Mouse (Mus musculus) macrophage (primary cell): ENCODE data around the gene Igsf8. TPM values are rescaled to one million over a fixed set of nuclear protein-coding genes. Genes with fewer than 3 reads are reported as not detected.

Experiments used
- H3K27ac ChIP-seq: fragments of 350-480 bp; formaldehyde crosslinking; 2 replicates; pipeline ENCODE4 v1.9.0; 2021
- H3K36me3 ChIP-seq: fragments of 350-480 bp; formaldehyde crosslinking; 2 replicates; pipeline ENCODE4 v1.9.0; 2021; ENCODE audit errors: inconsistent target
- H3K4me3 ChIP-seq: fragments of 350-480 bp; formaldehyde crosslinking; 2 replicates; pipeline ENCODE4 v1.9.0; 2021; ENCODE audit errors: inconsistent target
- H3K79me2 ChIP-seq: fragments of 350-480 bp; formaldehyde crosslinking; 2 replicates; pipeline ENCODE4 v1.9.0; 2021; ENCODE audit errors: inconsistent target
- WGBS: methylation state at CpG from one replicate; pipeline ENCODE4 v1.1.7; 2026; ENCODE audit warnings: inconsistent platforms; ENCODE audit not compliant: missing documents; 5-methylcytosine and 5-hydroxymethylcytosine counted together
- polyA plus RNA-seq: library from polyadenylated mRNA; stranded (reverse); fragments of 250-400 nt; gene quantifications from 3 replicates; pipeline ENCODE4 v1.2.4, GENCODE M21; 2018; ENCODE audit warnings: inconsistent platforms

The Igsf8 gene
- polyA plus RNA-seq, 1 experiment from 2014 or later = 26.8 TPM

DNA sequence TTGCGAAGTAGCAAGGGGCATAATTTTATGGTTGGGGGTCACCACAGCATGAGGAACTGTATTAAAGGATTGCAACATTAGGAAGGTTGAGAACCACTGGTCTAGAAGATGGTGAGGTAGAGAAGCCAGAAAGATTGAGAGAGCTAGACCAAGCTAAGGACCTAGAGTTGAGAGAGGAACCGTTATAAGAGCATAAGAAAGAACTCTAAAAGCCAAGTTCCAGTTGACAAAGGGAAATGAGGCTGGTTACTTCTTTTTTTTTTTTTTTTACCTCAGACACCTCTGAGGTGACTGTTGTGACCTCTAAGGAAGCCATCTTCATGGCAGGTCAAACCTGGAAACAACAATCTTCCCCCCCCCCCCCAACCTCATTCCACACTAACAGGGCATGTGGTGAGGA, 43.7 kb downstream of the Igsf8 start:
- no peak overlapping the region for H3K4me3 ChIP-seq
- no peak overlapping the region for H3K27ac ChIP-seq
- 50% methylated on average over 2 of the region's 2 CpGs for WGBS
- no peaks in the 10 kb centered on the region for H3K36me3 ChIP-seq
- H3K79me2 ChIP-seq = no peaks in the 10 kb centered on the region

DNA sequence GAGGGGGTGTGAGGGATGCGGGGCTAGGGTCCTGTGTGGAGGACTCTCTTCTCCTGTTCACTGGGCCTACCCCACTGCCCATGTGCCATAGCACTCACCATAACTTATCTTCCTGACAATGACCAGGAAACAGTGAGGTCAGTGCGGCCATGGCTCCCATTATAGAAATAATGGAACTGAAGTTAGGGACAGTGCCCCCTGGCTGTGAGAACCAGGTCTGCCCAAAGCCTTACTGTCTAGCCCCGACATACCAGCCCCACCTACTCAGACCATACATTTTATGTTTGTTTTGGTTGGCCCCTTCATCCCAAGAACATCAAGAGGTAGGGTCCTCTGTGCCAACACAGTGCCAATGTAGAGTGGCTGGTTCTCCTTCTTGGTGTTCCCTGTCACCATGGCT, 44.2 kb downstream of the Igsf8 start:
- Histone ChIP-seq H3K36me3 (no peaks in the 10 kb centered on the region), H3K4me3 (no peak overlapping the region), H3K27ac (no peak overlapping the region), H3K79me2 (no peaks in the 10 kb centered on the region)
- 70% methylated on average over 3 of the region's 3 CpGs for WGBS

DNA sequence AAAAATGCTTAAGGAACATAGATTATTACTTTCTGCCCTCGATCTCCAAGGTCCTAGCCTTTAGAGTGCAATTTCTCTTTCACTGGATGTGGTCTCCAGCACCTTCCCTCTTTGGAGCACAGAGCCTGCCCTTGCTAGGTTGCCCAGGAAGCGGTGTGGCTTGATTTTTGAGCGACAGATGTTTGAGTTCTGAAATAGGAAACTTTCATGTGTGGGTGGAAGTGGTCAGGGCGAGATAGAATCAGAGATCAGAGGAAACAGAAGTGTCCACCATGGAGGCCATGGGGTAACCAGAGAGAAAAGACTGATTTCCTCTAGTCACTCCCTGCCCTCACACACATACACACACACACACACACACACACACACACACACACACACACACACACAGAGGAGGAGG, 44.8 kb downstream of the Igsf8 start:
- Histone ChIP-seq H3K79me2 (no peaks in the 10 kb centered on the region), H3K36me3 (no peaks in the 10 kb centered on the region), H3K27ac (no peak overlapping the region), H3K4me3 (no peak overlapping the region)
- WGBS = 4% methylated on average over 4 of the region's 4 CpGs

DNA sequence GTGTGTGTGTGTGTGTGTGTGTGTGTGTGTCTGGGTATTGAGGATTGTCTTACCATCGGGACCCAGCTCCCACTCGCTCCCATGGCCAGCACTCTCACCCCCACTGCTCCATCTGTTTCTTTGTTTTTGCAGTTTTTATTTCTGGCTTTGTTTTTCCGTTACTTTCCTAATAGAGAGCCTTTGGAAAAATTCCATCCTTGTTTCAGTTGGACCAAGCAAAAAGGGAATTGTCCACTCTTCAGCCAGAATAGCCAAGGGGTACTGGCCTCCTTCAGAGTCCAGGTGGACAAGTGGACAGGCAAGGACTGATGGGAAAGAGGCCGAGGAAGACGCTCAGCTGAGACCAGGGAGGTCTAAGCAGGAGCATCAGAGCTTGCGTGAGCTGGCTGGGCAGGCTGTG, 45.4 kb downstream of the Igsf8 start:
- 80% methylated on average over 6 of the region's 6 CpGs for WGBS
- Histone ChIP-seq H3K79me2 (no peaks in the 10 kb centered on the region), H3K36me3 (no peaks in the 10 kb centered on the region), H3K27ac (no peak overlapping the region), H3K4me3 (no peak overlapping the region)

DNA sequence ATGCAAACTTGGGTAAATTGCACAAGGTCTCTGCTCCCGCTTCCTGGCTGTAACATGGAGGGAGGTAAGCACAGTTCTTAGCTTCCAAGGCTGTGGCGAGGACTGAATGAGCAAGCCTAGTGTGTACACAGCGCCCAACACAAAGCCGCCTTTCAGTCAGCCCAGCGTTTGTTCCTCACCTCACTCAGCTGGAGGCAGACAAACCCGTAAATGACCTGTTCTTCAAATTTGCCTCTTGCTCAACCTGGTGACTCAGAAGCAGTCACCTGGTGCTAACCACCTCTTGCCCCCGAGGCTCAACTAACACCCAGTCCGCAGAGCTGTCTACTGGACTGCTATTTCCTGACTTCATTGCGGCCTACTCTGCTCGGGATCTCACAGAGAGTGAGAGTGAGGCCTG, 46.5 kb downstream of the Igsf8 start:
- H3K4me3 ChIP-seq = no peak overlapping the region
- H3K27ac ChIP-seq = no peak overlapping the region
- H3K36me3 ChIP-seq = no peaks in the 10 kb centered on the region
- 83% methylated on average over 10 of the region's 10 CpGs for WGBS
- peaks cover 6% of the 10 kb centered on the region for H3K79me2 ChIP-seq

DNA sequence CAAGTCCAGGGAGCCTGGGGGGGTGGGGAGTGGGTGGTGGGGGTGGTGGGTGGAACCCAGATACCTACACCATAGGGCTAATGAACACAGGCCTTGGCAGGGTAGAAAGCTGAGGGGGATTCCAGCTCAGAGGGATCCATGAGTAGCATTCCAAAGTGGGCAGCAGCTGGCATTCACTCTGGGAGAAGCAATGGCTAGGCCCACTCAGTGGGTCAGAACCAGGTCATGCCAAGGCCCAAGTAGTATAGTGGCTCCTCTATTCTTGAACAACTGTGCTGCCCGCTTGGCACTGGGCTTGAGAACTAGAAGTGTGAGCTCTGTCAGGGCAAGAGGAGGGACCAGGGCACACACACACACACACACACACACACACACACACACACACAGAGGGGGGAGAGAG, 47.0 kb downstream of the Igsf8 start:
- no peak overlapping the region for H3K27ac ChIP-seq
- WGBS = no CpG with 5 or more reads among the region's 1 CpGs

DNA sequence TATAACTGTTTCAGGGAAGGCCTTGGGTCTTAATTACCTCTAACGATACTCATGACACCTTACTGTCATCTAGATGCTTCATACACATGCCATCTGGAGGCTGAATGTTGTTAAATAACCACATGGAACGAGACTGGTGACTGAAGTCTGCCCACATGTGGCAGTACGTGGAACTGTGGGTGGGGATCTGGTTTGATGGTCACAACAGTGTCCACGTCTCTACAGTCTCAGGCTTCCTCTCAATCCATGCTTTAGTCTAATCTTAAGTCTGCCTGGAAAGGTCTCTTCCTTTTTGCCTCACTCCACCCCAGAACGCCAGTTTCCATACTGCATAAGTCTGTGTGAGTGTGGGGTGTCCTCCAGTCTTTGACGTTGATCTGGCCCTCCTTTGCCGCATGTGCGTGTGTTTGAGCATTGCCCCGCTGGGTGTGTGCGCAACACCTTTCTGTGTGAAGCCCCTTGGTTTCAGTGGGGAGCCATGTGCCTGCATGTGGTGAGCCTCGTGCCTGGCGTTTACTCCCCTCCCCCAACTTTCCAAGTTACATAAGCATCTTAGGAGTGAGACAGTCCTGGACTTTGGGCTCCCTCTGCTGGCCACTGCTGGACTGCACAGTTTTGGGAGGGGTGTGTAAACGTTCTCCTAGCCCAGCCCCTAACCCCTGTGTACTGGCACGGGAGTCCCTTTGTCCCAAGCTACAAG, 48.4 kb downstream of the Igsf8 start:
- Histone ChIP-seq H3K36me3 (no peaks in the 10 kb centered on the region), H3K27ac (peak overlapping the region; percentile 95), H3K4me3 (peak overlapping the region; percentile 14; the same call in 1 of the 2 replicates), H3K79me2 (peaks cover 25% of the 10 kb centered on the region)
- WGBS = under 1% methylated on average over 14 of the region's 14 CpGs

More for the DNA sequence above, 47.0 kb downstream of the Igsf8 start:
- Histone ChIP-seq H3K79me2 (peaks cover 11% of the 10 kb centered on the region), H3K36me3 (no peaks in the 10 kb centered on the region), H3K4me3 (no peak overlapping the region)

DNA sequence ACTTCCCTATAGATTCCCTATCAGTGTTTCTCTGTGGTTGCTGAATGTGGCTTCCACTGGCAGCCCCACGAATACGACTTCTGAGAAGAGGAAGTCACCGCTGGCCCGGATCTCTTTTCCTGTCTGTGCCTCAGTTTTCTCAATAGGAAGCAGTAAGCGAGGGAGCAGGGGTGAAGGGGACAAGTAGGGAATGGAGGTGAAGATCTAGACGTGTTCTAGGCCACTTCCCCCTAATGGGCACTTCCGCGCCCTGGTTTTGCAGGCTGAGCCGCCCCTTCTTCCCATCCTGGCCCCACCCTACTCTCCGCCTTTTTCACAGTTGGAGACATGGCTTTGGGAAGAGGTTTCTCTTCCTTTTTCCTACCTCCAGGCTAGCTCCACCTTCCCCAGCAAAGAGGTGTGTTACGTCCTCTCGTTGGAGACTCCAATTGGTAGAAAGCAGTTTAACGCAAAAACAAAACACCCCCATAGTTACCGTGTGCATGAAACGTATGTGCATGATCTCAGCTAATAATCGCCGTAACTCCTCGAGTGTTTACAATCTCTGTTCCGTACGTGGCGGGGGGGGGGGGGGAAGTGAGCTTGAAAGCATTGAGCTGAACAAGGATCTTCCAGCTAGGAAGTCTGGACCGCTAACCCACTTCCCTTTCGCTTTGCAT, 49.9 kb downstream of the Igsf8 start:
- H3K27ac ChIP-seq = peak overlapping the region; percentile 95
- no peaks in the 10 kb centered on the region for H3K36me3 ChIP-seq
- H3K79me2 ChIP-seq = peaks cover 41% of the 10 kb centered on the region
- WGBS = 1% methylated on average over 23 of the region's 23 CpGs
- peak overlapping the region; percentile 66 for H3K4me3 ChIP-seq

DNA sequence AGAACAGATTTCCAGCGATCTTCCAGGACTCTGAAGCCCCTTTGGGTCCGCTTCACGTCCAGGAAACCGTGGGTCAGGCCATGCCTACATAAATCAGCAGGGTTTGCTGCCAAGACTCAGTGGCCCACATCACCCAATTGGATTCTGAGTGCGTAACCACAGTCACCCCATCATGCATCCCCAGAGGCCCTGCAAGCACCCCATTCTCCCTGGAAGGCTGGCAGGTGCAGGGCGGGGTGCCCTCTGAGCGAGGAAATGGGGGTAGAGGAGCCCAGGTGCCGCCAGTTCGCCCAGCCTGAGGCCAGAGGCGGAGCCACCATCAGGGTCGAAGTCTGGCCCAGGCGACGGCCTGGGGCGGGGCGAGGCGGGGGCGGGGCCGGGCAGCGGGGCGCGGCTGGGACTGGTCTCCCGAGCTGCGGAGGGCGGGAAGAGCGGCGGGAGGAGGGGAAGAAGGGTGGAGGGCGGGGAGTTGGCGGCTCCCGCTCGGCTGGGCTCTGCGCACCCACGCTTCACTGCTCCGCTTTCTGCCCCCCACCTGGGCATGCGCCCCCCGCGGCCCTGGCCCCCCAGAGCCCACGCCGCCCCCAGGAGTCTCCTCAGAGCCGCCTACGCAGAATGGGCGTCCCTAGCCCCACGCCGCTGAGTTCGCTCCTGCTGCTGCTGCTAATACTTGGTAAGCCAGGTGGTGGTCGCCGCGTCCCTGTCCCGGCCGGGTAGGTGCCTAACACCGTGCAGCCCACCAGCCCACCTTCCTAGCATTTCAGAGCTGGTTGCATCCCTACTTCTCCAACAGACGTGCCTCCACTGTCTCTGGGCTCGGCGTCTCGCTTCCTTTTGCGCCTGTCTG, 50.7 kb downstream of the Igsf8 start:
- Histone ChIP-seq H3K36me3 (0 out of 2 replicates have a peak, but pooled peaks cover 3% of the 10 kb centered on the region), H3K4me3 (peak overlapping the region; percentile 77), H3K79me2 (peaks cover 42% of the 10 kb centered on the region), H3K27ac (peak overlapping the region; percentile 95)
- under 1% methylated on average over 44 of the region's 55 CpGs for WGBS

DNA sequence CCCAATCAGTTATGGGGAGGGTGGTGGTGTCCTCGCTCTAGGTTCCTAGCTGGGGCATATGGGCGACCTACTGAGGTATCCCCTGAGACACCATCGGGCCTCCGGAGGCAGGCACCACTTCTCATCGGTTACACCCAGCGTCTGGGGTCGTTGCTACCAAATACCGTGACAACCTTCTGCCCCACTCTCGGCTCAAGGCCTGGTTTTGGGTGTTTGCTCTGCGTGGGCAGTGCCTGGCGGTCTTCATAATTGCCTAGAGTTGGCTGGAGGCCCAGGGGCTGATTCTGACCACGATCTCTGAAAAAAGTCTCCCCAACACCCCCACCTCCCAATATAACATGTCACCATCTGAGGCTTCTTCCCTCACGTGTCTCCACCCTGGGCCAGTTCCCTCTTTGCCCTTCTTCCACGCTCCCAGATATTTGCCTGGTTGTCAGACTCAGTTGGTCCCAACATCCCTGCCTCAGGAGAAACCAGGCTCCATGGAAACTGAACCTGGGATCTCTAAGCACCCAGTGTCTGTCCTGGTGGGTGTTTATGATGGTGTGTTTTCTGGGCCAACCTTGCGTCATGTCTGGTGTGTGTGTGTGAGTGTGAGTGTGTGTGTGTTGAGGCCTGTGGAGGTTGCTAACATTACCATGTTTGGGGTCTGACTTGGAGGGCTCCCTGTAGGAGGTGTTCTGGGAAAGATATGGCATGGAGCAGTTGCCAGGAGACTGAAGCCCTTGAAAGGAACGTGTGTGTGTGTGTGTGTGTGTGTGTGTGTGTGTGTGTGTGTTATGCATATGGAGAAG, 51.5 kb downstream of the Igsf8 start:
- H3K4me3 ChIP-seq = peak overlapping the region; percentile 77
- H3K79me2 ChIP-seq = peaks cover 42% of the 10 kb centered on the region
- H3K27ac ChIP-seq = peak overlapping the region; percentile 48
- peaks cover 10% of the 10 kb centered on the region; the same call in 1 of the 2 replicates for H3K36me3 ChIP-seq
- WGBS = 12% methylated on average over 13 of the region's 16 CpGs

DNA sequence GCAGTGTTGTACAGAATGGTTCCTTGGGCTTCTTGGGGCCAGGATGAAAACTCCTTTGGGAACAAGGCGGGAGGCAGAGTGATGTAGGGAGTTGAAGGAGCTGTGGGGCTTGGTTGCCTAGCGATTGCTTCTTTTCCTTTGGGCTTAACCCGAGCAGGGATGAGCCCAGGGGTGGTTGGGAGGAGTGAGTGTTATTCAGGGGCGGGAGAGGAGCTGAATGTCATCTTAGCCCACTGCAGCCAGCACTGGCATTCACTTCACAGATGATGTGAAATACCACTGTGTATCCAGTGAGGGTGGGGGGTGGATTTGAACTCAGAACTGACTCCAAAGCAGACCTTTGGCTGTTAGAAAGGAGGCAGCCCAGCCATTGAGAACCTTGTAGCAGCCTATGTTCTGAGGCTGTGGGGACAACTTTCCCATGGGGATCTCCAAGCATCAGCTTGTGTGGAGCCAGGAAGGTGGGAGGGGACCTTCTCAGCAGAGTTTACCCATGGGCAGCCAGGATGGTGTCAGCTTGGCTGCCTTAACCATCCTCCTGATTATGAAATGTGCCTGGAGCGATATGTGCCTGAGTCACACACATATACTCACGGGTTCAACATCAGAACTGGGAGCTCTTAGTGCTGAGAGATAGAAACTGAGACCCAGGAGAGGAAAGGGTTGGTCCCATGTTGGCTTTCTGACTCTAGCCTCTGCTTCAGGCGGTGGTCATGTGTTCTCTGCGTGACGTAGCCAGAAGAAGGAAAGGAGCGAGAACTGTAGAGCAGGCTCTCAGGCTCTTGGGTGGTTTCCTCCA, 52.4 kb downstream of the Igsf8 start:
- peaks cover 42% of the 10 kb centered on the region for H3K79me2 ChIP-seq
- 89% methylated on average over 10 of the region's 10 CpGs for WGBS
- peaks cover 10% of the 10 kb centered on the region; the same call in 1 of the 2 replicates for H3K36me3 ChIP-seq
- H3K4me3 ChIP-seq = peak overlapping the region; percentile 77; the same call in 1 of the 2 replicates
- no peak overlapping the region for H3K27ac ChIP-seq

DNA sequence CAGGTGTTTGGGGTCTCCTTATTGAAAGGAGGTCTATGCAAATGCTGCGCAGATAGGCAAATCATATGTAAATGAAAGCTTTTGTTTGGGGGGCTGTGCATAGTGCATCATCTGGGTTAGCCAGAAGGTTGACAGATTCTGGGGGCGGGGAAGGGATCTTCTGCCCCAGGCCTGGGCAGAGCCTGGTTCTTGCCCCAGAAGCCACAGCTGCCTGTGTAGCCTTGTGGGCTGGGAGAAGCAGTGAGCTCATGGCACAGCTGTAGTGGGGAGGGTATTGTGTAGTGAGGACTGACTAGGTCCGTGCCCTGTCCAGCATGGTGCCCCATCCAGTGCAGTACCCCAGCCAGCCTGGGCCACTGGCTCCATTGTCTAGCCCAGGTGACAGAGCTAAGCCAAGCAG, 53.5 kb downstream of the Igsf8 start:
- H3K79me2 ChIP-seq = peaks cover 42% of the 10 kb centered on the region
- 89% methylated on average over 2 of the region's 3 CpGs for WGBS
- H3K27ac ChIP-seq = no peak overlapping the region
- H3K4me3 ChIP-seq = no peak overlapping the region
- H3K36me3 ChIP-seq = peaks cover 19% of the 10 kb centered on the region; the same call in 1 of the 2 replicates

DNA sequence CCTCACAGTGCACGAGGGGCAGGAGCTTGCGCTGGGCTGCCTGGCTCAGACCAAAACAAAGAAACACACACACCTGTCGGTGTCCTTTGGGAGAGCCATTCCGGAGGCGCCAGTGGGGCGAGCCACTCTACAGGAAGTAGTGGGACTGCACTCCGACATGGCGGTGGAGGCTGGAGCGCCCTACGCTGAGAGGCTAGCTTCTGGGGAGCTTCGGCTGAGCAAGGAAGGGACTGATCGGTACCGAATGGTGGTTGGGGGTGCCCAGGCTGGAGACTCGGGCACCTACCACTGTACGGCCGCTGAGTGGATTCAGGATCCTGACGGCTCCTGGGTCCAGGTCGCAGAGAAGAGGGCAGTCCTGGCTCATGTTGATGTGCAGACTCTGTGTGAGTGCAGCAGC, 56.0 kb downstream of the Igsf8 start:
- Histone ChIP-seq H3K27ac (no peak overlapping the region), H3K79me2 (peaks cover 41% of the 10 kb centered on the region), H3K36me3 (peaks cover 21% of the 10 kb centered on the region; the same call in 1 of the 2 replicates), H3K4me3 (no peak overlapping the region)
- WGBS = 96% methylated on average over 14 of the region's 18 CpGs
